Mouse (Mus musculus) embryonic fibroblast, embryonic 13.5 days (primary cell): ENCODE measurements around the gene Zmiz1. TPM values are rescaled to one million over a fixed set of nuclear protein-coding genes. Genes with fewer than 3 reads are reported as not detected.

Experiments
- H3K27ac ChIP-seq: 2 replicates; pipeline ENCODE4 v1.5.1; 2012; ENCODE audit warnings: low read length, control low read depth, inconsistent platforms; ENCODE audit not compliant: insufficient read depth
- H3K4me1 ChIP-seq: 2 replicates; pipeline ENCODE4 v1.6.1; 2011; ENCODE audit warnings: low read length; ENCODE audit not compliant: control insufficient read depth, insufficient read depth
- H3K4me3 ChIP-seq: 2 replicates; pipeline ENCODE4 v1.5.1; 2011; ENCODE audit warnings: mild to moderate bottlenecking, control low read depth, low read length; ENCODE audit not compliant: insufficient read depth
- CTCF ChIP-seq: IDR thresholded peaks from 2 replicates; pipeline ENCODE4 v1.5.1; 2011; ENCODE audit warnings: mild to moderate bottlenecking, control low read depth, low read length, moderate library complexity, borderline replicate concordance; ENCODE audit not compliant: insufficient read depth
- POLR2A ChIP-seq: IDR thresholded peaks from 2 replicates; pipeline ENCODE4 v1.6.1; 2011; ENCODE audit warnings: low read depth, mild to moderate bottlenecking, control low read depth, low read length, moderate library complexity
- polyA plus RNA-seq: library from polyadenylated mRNA; stranded (reverse); fragments of >200 nt; gene quantifications from 2 replicates; pipeline ENCODE4 v1.2.4, GENCODE M21; 2011; ENCODE audit warnings: low read depth; ENCODE audit not compliant: missing spikeins, insufficient read length

The Zmiz1 gene
- polyA plus RNA-seq, 1 experiment, result 61.9 TPM

- no peak overlapping the region for H3K27ac ChIP-seq
- TF ChIP-seq POLR2A (no peak), CTCF (no peak)
- no peak overlapping the region for H3K4me3 ChIP-seq
- peaks cover 11% of the 10 kb centered on the region for H3K4me1 ChIP-seq
Measured at GRCm38 (mm10) chr14:25510362-25510761, 51.4 kb downstream of the Zmiz1 start.

DNA sequence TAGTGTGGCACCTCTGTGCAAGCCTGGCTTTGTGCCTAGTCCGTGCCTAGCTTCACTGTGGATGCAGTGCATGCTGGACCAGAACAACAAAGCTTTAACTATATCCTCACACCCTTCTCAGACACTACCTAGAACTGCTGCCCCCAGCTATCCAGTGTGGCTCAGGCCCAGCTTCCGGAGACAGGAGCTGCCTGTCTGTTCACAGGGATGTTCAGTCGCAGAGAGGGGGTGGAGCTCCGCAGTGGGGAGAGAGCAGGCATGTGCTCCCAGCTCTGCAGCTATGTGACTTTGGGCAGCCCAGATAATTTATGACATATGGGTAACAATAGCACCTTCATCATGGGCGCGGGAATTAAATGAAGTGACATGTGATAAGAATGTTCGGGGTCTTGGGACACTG is 52.0 kb downstream of the Zmiz1 start:
- no peak overlapping the region for H3K4me3 ChIP-seq
- H3K4me1 ChIP-seq, result peaks cover 11% of the 10 kb centered on the region
- TF ChIP-seq CTCF (no peak), POLR2A (no peak)
- no peak overlapping the region for H3K27ac ChIP-seq

DNA sequence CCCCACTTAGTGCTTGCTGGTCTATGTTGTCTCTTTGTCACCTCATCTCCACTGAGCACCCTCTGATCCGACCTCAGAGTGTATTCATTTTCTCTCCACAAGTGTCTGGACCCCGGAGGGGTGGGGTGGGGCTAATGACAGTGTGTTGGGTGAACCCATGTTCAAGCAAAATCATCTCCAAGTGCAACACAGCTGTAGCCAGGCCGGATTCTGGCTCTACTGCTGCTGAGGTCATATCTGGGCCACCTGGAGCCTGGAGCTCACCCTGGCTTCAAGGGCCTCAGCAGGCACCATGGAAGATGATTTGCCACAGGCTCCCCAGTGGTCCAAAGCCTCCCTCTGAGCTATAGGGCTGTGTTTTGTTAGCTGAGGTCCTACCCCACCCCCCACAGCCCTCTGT is 52.6 kb downstream of the Zmiz1 start:
- Histone ChIP-seq H3K4me3 (no peak overlapping the region), H3K27ac (no peak overlapping the region), H3K4me1 (peaks cover 11% of the 10 kb centered on the region)
- TF ChIP-seq POLR2A (no peak), CTCF (no peak)

- H3K4me3 ChIP-seq, result no peak overlapping the region
- H3K4me1 ChIP-seq, result peaks cover 15% of the 10 kb centered on the region
- no peak for TF ChIP-seq CTCF
- TF ChIP-seq POLR2A, result no peak
- H3K27ac ChIP-seq, result no peak overlapping the region
Measured at GRCm38 (mm10) chr14:25511967-25512366, 53.0 kb downstream of the Zmiz1 start.

GRCm38 (mm10) chr14:25512803-25513202 is 53.8 kb downstream of the Zmiz1 start:
- H3K4me1 ChIP-seq, result peaks cover 21% of the 10 kb centered on the region
- H3K27ac ChIP-seq, result no peak overlapping the region

DNA sequence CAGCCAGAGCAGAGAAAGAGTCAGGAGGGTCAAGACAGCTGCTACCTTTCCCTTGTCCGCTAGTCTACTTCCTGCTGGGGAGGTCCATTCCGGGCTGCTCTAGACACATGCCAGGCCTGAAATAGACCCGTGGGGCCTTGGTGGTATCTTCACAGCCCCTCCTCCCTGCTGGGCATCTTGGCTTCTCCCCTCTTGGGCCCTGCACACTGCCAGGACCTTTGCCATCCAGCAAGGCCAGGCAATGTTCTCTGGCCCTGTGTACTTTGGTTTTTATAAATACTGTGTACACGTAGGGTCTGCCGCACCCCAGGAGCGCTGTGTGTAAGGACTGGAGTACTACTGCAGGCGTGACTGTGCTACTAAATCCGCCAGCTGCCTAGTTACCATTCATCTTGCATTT is 54.5 kb downstream of the Zmiz1 start:
- peaks cover 21% of the 10 kb centered on the region for H3K4me1 ChIP-seq
- H3K27ac ChIP-seq, result no peak overlapping the region
- TF ChIP-seq POLR2A, result no peak
- TF ChIP-seq CTCF, result no peak
- H3K4me3 ChIP-seq, result no peak overlapping the region

More at GRCm38 (mm10) chr14:25512803-25513202, 53.8 kb downstream of the Zmiz1 start:
- no peak overlapping the region for H3K4me3 ChIP-seq
- TF ChIP-seq CTCF (no peak), POLR2A (no peak)

GRCm38 (mm10) chr14:25514943-25515512 is 56.0 kb downstream of the Zmiz1 start:
- Histone ChIP-seq H3K4me3 (no peak overlapping the region), H3K27ac (no peak overlapping the region), H3K4me1 (peaks cover 22% of the 10 kb centered on the region)
- TF ChIP-seq CTCF (no peak), POLR2A (no peak)

- TF ChIP-seq CTCF (no peak), POLR2A (no peak)
- H3K4me1 ChIP-seq, result peaks cover 25% of the 10 kb centered on the region
- no peak overlapping the region for H3K27ac ChIP-seq
- H3K4me3 ChIP-seq, result no peak overlapping the region
Measured at GRCm38 (mm10) chr14:25515924-25516323, 56.9 kb downstream of the Zmiz1 start.

- Histone ChIP-seq H3K4me1 (peaks cover 28% of the 10 kb centered on the region), H3K27ac (peak overlapping the region; percentile 13), H3K4me3 (no peak overlapping the region)
- TF ChIP-seq POLR2A (peak; percentile 28; the same call in 1 of the 2 replicates), CTCF (peak; percentile 46; the same call in 1 of the 2 replicates)
Measured at GRCm38 (mm10) chr14:25516640-25517591, 57.9 kb downstream of the Zmiz1 start.

GRCm38 (mm10) chr14:25518645-25519044 is 59.7 kb downstream of the Zmiz1 start:
- no peak for TF ChIP-seq CTCF
- no peak for TF ChIP-seq POLR2A
- peaks cover 28% of the 10 kb centered on the region for H3K4me1 ChIP-seq
- H3K27ac ChIP-seq, result no peak overlapping the region
- H3K4me3 ChIP-seq, result no peak overlapping the region
